Mouse (Mus musculus) thymus, postnatal 4 days (tissue): ENCODE measurements around the gene Alox12.

Source experiments
- DNase-seq: peaks from one replicate; pipeline ENCODE4 v3.0.0; 2021

Gene Alox12

DNA sequence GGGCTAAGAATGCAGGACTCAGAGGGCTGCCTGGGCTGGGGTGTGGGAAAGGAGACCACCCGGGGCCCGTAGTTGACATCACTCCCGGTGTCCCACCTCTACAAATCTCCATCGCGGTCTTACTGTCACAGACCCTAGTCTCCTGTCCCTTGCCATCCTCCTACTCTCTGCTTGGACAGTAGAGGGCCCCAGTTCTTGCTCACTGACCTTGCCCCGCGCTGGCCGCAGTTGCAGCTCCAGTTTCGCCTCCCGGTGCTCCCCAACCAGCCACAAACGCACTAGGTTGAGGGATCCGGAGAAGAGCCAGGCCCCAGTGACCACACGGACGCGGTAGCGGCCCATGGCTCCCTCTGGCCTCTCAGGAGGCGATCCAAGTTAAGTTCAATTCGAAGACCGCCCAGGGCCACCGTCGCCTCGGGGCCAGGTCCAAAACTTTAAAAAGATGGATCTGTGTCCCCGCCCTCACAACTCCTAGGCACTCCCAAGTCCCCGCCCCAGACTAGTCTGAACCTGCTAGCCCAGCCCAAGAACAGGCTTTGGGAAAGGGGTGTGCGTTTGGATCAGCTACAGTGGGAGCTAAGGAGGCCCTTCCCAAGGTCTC, at the start of gene Alox12:
Gene Alox12, minus strand, starts transcription at position 423 of the 601 bp plus-strand sequence.
- DNase-seq = no peak

- DNase-seq = no peak
These were observed 47.1 kb upstream of the Alox12 start for GRCm38 (mm10) chr11:70302293-70302692.

GRCm38 (mm10) chr11:70297836-70298454, 42.8 kb upstream of the Alox12 start:
- peak; percentile 73 for DNase-seq

DNA sequence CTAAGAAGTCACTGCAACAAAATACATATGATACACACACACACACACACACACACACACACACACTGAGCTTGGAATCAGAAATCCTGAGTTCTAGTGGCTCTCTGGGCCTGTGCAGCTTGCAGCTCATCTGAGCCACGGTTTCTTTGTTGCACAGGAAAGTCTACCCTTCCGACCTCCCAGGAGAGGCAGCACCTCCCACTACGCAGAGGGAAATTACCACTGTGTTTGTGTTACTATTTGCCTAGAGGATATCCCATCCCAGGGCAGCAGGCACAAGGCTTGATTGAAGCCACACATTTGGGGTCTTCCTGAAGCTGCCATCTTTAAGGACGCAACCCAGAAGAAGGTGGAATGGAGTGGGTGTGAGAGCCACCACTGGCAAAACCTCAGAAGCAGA, 42.3 kb upstream of the Alox12 start:
- peak; percentile 56 for DNase-seq

DNA sequence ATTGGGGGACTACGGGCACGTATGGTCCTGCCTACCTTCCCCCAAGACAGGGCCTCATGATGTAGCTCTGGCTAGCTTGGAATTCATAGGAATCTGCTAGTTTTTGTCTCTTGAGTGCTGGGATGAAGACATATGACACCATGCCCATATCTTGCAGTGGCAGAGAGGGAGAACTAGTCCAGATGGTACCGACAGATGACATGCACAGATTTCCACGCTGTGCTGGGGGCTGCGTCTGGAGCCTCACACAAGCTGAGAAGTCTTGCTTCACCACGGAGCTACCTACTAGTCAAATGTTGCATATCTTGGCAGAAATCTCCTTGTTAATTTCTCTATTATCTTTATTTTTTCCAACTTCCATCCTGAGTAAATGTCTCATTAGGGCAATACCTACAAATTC, 38.7 kb upstream of the Alox12 start:
- no peak for DNase-seq

- DNase-seq = peak; percentile 72
These were observed 36.1 kb upstream of the Alox12 start for GRCm38 (mm10) chr11:70291235-70291634.

GRCm38 (mm10) chr11:70289236-70289635, 34.1 kb upstream of the Alox12 start:
- no peak for DNase-seq

DNA sequence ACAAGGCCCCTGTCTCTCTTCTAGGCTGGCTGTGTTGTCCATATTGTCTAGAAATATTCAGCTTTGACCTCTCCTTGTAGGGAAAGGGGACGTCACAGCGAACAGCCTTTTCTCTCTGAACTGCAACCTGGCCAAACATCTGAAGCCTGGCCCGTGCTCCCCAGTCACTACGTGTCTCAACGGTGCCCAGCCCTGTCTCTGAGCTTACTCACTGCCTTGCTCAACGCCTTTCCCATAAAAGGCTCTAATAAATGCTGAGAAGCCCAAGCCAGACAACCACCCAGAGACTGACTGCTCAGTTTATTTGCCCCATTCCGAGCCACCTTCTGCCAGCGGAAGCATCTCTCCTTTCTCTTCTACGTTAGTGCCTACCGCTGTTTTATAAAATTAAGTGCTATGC, 32.9 kb upstream of the Alox12 start:
- no peak for DNase-seq

GRCm38 (mm10) chr11:70285686-70286085, 30.5 kb upstream of the Alox12 start:
- peak; percentile 57 for DNase-seq

GRCm38 (mm10) chr11:70284757-70285156, 29.6 kb upstream of the Alox12 start:
- DNase-seq = no peak

DNA sequence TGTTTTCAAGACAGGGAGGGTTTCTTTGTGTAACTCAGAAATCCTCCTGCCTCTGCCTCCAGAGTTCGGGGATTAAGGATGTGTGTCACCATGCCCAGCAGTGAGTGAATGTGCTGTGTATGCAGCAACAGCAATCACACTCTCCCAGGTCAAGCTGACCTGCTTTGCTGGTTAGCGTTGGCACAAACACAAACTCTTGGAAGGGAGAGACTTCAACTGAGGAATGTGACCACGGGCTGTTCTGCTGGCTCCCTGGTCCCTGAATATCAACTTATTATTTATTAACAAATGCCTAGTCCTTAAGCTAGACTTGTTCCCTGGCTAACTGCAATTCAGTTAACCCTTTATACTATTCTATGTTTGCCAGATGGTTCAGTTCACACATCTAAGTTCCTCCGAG, 28.5 kb upstream of the Alox12 start:
- no peak for DNase-seq

DNA sequence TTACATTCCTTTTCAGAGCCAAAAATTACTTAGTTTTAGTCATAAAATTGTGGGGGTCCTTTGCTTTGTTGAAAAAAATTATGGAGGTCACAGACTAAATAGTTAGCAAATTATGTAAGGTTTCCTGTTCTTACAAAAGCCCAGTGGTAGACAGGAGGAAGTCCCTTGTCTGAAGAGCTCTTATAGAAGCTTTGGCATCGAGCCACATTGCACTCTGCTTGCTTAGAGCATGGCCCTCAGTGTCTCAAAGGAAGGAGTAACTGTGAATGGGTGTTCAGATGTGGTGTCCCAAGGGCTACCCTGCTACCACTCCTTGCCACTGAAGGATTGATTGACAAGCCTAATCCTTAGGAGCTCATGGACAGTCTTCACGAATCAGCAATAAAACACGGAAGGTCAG, 25.3 kb upstream of the Alox12 start:
- DNase-seq = no peak

GRCm38 (mm10) chr11:70278961-70279360, 23.8 kb upstream of the Alox12 start:
- no peak for DNase-seq

GRCm38 (mm10) chr11:70271641-70272040, 16.5 kb upstream of the Alox12 start:
- DNase-seq = no peak

GRCm38 (mm10) chr11:70266405-70266804, 11.3 kb upstream of the Alox12 start:
- DNase-seq = no peak

DNA sequence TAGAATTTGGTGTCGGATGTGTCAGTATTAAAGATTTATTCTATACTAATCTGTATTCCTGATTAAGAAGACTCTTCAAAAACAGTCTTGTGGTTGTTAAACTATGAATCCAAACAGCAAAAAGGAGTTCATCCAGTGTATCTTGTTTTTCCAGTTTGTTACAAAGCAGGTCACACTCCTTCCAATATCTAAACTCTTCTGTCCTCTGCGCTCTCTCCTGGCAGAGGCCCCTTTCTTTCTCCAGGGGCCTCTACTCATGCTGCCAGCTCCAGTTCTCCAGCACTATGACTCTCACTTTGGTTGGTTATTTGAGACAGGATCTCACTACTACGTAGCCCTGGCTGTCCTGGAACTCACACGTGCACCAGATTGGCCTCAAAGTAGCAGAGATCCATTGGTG, 10.7 kb upstream of the Alox12 start:
- DNase-seq = no peak

GRCm38 (mm10) chr11:70265252-70265651, 10.1 kb upstream of the Alox12 start:
- DNase-seq = peak; percentile 66

GRCm38 (mm10) chr11:70259035-70259434, 3.9 kb upstream of the Alox12 start:
- DNase-seq = no peak

DNA sequence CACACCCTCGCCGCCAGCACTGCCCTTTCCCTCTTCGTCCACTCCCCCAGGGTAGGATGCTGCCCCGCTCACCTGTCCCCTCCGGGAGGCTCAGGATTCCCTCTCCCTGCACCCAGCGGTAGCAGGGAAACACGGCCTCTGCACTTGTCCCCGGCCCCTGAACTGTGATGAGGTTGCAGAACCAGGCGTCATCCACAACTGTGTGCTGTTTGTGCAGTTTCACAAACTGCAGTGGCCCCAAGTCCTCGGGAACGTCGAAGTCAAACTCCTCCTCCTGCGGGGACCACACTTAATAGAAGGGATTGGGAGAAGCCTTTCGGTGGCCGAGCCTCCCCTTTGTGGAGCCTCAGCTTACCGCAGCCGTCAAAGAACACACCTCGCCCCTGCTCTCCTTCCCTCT, 816 bp downstream of the Alox12 start:
- DNase-seq = peak; percentile 29

DNA sequence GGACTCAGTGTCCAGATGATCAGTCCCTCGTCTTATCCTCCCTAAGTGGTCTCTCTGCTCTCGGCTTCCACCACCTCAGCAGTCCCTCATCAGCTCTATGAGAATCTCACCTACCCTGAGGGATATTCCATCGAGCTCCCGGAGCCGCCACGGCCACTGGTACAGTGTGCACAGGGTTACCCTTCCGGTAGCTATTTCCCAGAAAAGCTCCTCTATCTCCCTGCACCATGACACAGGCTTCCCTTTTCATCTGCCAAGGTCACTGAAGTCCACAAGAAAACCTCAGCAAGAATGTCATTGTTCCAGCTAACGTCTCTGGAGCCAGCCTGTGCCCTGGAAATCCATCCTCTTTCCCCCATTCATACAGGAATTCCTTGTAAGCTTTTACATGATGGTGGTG, 3.3 kb downstream of the Alox12 start:
- DNase-seq = no peak

GRCm38 (mm10) chr11:70250150-70250549, 5.0 kb downstream of the Alox12 start:
- no peak for DNase-seq

GRCm38 (mm10) chr11:70247136-70247845, 7.9 kb downstream of the Alox12 start:
- peak; percentile 88 for DNase-seq

- DNase-seq = no peak
These were observed 12.6 kb downstream of the Alox12 start for GRCm38 (mm10) chr11:70242591-70242990.

GRCm38 (mm10) chr11:70239541-70240279, 15.4 kb downstream of the Alox12 start, which contains the start of the genes Gm21988 and Rnasek:
Gm21988 (minus strand) TSS chr11:70239830.
Rnasek (minus strand) TSS chr11:70239842.
- DNase-seq = peak; percentile 77
